15 mouse cellular contexts compared by ENCODE assay signal in genomic region chr2:36077160-36077761, GRCm38 (mm10). TPM values are rescaled to one million over a fixed set of nuclear protein-coding genes. Genes with fewer than 3 reads are reported as not detected.
DNase-seq lines count a peak whose midpoint lies in the region; ATAC-seq and TF ChIP-seq lines count a peak whose summit lies in the region.
"Had no signal": no experiment of that assay in that cellular context is flagged by ENCODE, and none has a peak within 500 bp of the region (broad histone marks: within the 10 kb centered on the region; RNA-seq: fewer than 3 reads in every experiment).

No protein-coding gene starts in this region.

- intact Hi-C loops in heart, adult 2 months (cut with DNase I), result no loop called here
- intact Hi-C loops in gastrocnemius, adult 2 months (cut with DNase I), result no loop called here

- DNase-seq in hindbrain, embryonic 11.5 days (ENCODE audit: low spot score), result peak; percentile 25
- DNase-seq in hindbrain, embryonic 10.5 days (ENCODE audit: low spot score), result no peak
- DNase-seq in embryonic facial prominence, embryonic 10.5 days (ENCODE audit: low spot score), result no peak
- no peak for DNase-seq in hindbrain, embryonic 14.5 days (ENCODE audit: low spot score)
- no peak for DNase-seq in heart, adult 2 months
- no peak for DNase-seq in layer of hippocampus, postnatal 36 days
- DNase-seq in gastrocnemius, adult 2 months, result no peak
- DNase-seq: adrenal gland, postnatal 25 days; cerebellum, adult 8-10 months; gastrocnemius, postnatal 36 days; lung, postnatal 4 days; thymus, postnatal 14 days had no signal

- H3K9me3 ChIP-seq in hindbrain, embryonic 11.5 days (ENCODE audit: control insufficient read depth, low read length), result no peaks in the 10 kb centered on the region
- no peaks in the 10 kb centered on the region for H3K9me3 ChIP-seq in hindbrain, embryonic 10.5 days
- no peaks in the 10 kb centered on the region for H3K9me3 ChIP-seq in embryonic facial prominence, embryonic 10.5 days
- H3K9me3 ChIP-seq in hindbrain, embryonic 14.5 days (ENCODE audit: control insufficient read depth, low read length), result no peaks in the 10 kb centered on the region
- H3K9me3 ChIP-seq in midbrain, embryonic 16.5 days (replicated peaks; ENCODE audit: control insufficient read depth, low read length, poor library complexity, severe bottlenecking), result no peaks in the 10 kb centered on the region

- TF ChIP-seq EP300 in heart, adult 2 months (IDR thresholded peaks at IDR 0.05; ENCODE audit: insufficient read depth, low read depth, low read length), result no peak

- H3K4me2 ChIP-seq in hindbrain, embryonic 11.5 days (replicated peaks; ENCODE audit: low read depth, low read length), result peak overlapping the region; percentile 19
- H3K4me2 ChIP-seq in hindbrain, embryonic 14.5 days (replicated peaks), result peak overlapping the region; percentile 44
- peak overlapping the region; percentile 47 for H3K4me2 ChIP-seq in midbrain, embryonic 16.5 days (ENCODE audit: low read length)

- no peak for TF ChIP-seq POLR2A in heart, adult 2 months (IDR thresholded peaks at IDR 0.05; ENCODE audit: insufficient read depth, low read depth, low read length)

- peak; percentile 72 for ATAC-seq in hindbrain, embryonic 11.5 days (ENCODE audit: low FRiP score)
- peak; percentile 48; the same call in 1 of the 2 replicates for ATAC-seq in hindbrain, embryonic 14.5 days (ENCODE audit: low FRiP score)
- ATAC-seq in midbrain, embryonic 16.5 days, result peak; percentile 69

- 0 out of 2 replicates have a peak overlapping the region, but pooled peaks have one; percentile 10 for H3K27ac ChIP-seq in hindbrain, embryonic 11.5 days (ENCODE audit: low read depth, low read length)
- no peak overlapping the region for H3K27ac ChIP-seq in hindbrain, embryonic 10.5 days
- no peak overlapping the region; the same call in 1 of the 2 replicates for H3K27ac ChIP-seq in embryonic facial prominence, embryonic 10.5 days (replicated peaks)
- H3K27ac ChIP-seq in hindbrain, embryonic 14.5 days, result no peak overlapping the region
- no peak overlapping the region for H3K27ac ChIP-seq in midbrain, embryonic 16.5 days (ENCODE audit: low read length)
- H3K27ac ChIP-seq in heart, adult 2 months, result no peak overlapping the region
- H3K27ac ChIP-seq in gastrocnemius, adult 2 months, result no peak overlapping the region

- H3K9ac ChIP-seq in hindbrain, embryonic 11.5 days (ENCODE audit: low read depth, low read length), result no peak overlapping the region
- peak overlapping the region; percentile 42 for H3K9ac ChIP-seq in hindbrain, embryonic 14.5 days
- H3K9ac ChIP-seq in midbrain, embryonic 16.5 days (ENCODE audit: low read depth, low read length), result peak overlapping the region; percentile 43
- H3K9ac ChIP-seq in heart, adult 2 months (ENCODE audit: low read depth, low read length), result no peak overlapping the region

- H3K4me3 ChIP-seq in hindbrain, embryonic 11.5 days (ENCODE audit: low read depth, low read length), result no peak overlapping the region
- H3K4me3 ChIP-seq in hindbrain, embryonic 10.5 days, result no peak overlapping the region
- peak overlapping the region; percentile 38; the same call in 1 of the 2 replicates for H3K4me3 ChIP-seq in embryonic facial prominence, embryonic 10.5 days
- no peak overlapping the region for H3K4me3 ChIP-seq in hindbrain, embryonic 14.5 days (replicated peaks; ENCODE audit: low read length)
- peak overlapping the region; percentile 11 for H3K4me3 ChIP-seq in midbrain, embryonic 16.5 days (ENCODE audit: low read depth, low read length)
- H3K4me3 ChIP-seq in heart, adult 2 months, result no peak overlapping the region
- no peak overlapping the region for H3K4me3 ChIP-seq in gastrocnemius, adult 2 months

- H3K79me2 ChIP-seq in heart, adult 2 months (replicated peaks; ENCODE audit: control insufficient read depth, insufficient read depth, low read length), result no peaks in the 10 kb centered on the region

- no peaks in the 10 kb centered on the region for H3K36me3 ChIP-seq in hindbrain, embryonic 11.5 days (ENCODE audit: control insufficient read depth, insufficient read depth, low read length)
- no peaks in the 10 kb centered on the region for H3K36me3 ChIP-seq in hindbrain, embryonic 10.5 days
- H3K36me3 ChIP-seq in embryonic facial prominence, embryonic 10.5 days (replicated peaks), result no peaks in the 10 kb centered on the region
- H3K36me3 ChIP-seq in hindbrain, embryonic 14.5 days (replicated peaks; ENCODE audit: control insufficient read depth, insufficient read depth), result no peaks in the 10 kb centered on the region
- no peaks in the 10 kb centered on the region for H3K36me3 ChIP-seq in midbrain, embryonic 16.5 days (ENCODE audit: control insufficient read depth, insufficient read depth, low read length)
- no peaks in the 10 kb centered on the region for H3K36me3 ChIP-seq in heart, adult 2 months (ENCODE audit: control insufficient read depth, insufficient read depth, low read length)

- WGBS in hindbrain, embryonic 11.5 days, result 15% methylated on average over 11 of the region's 11 CpGs
- WGBS in hindbrain, embryonic 10.5 days, result 29% methylated on average over 11 of the region's 11 CpGs
- whole genome bisulfite sequencing in embryonic facial prominence, embryonic 10.5 days, result 20% methylated on average over 11 of the region's 11 CpGs
- WGBS in hindbrain, embryonic 14.5 days, result 13% methylated on average over 11 of the region's 11 CpGs
- 19% methylated on average over 11 of the region's 11 CpGs for WGBS in midbrain, embryonic 16.5 days
- WGBS in heart, adult 2 months, result 41% methylated on average over 11 of the region's 11 CpGs

- no peaks in the 10 kb centered on the region for H3K4me1 ChIP-seq in hindbrain, embryonic 11.5 days (replicated peaks; ENCODE audit: control insufficient read depth, insufficient read depth, low read length)
- peaks cover 27% of the 10 kb centered on the region for H3K4me1 ChIP-seq in hindbrain, embryonic 10.5 days (replicated peaks)
- H3K4me1 ChIP-seq in embryonic facial prominence, embryonic 10.5 days, result peaks cover 43% of the 10 kb centered on the region
- H3K4me1 ChIP-seq in hindbrain, embryonic 14.5 days (replicated peaks; ENCODE audit: control insufficient read depth, insufficient read depth, low read length), result peaks cover 11% of the 10 kb centered on the region; the same call in 1 of the 2 replicates
- peaks cover 2% of the 10 kb centered on the region; the same call in 1 of the 2 replicates for H3K4me1 ChIP-seq in midbrain, embryonic 16.5 days (ENCODE audit: control insufficient read depth, insufficient read depth, low read length)
- H3K4me1 ChIP-seq in heart, adult 2 months (ENCODE audit: control insufficient read depth, insufficient read depth, low read length), result peaks cover 5% of the 10 kb centered on the region

- no peaks in the 10 kb centered on the region for H3K27me3 ChIP-seq in hindbrain, embryonic 11.5 days (ENCODE audit: control insufficient read depth, insufficient read depth, low read length)
- 0 out of 2 replicates have a peak, but pooled peaks cover 8% of the 10 kb centered on the region for H3K27me3 ChIP-seq in hindbrain, embryonic 10.5 days (ENCODE audit: insufficient read depth, poor library complexity, severe bottlenecking)
- peaks cover 31% of the 10 kb centered on the region for H3K27me3 ChIP-seq in embryonic facial prominence, embryonic 10.5 days (replicated peaks; ENCODE audit: low read depth, poor library complexity, severe bottlenecking)
- H3K27me3 ChIP-seq in hindbrain, embryonic 14.5 days (ENCODE audit: control insufficient read depth, insufficient read depth, low read length), result 0 out of 2 replicates have a peak, but pooled peaks cover 4% of the 10 kb centered on the region
- no peaks in the 10 kb centered on the region for H3K27me3 ChIP-seq in midbrain, embryonic 16.5 days (ENCODE audit: control insufficient read depth, insufficient read depth, low read depth, low read length)
- H3K27me3 ChIP-seq in heart, adult 2 months (ENCODE audit: control insufficient read depth, insufficient read depth, low read length), result no peaks in the 10 kb centered on the region

- no peak for TF ChIP-seq CTCF in heart, adult 2 months (IDR thresholded peaks at IDR 0.05)
- TF ChIP-seq CTCF in gastrocnemius, adult 2 months (IDR thresholded peaks at IDR 0.05), result no peak

RNA-seq across cellular contexts. Expression of gene Lhx6, which starts 27.9 kb away (rescaled TPM):
- polyA plus RNA-seq in hindbrain, embryonic 11.5 days (2014; fragmentation: Nextera tagmentation; extraction: Ambion mirVana), result 0.93 and 1.3 TPM in 2 replicates
- polyA plus RNA-seq in hindbrain, embryonic 10.5 days (2016; fragmentation: Nextera tagmentation; extraction: Ambion mirVana), result 0.84 and 2.0 TPM in 2 replicates
- polyA plus RNA-seq in embryonic facial prominence, embryonic 10.5 days (2016; fragmentation: Nextera tagmentation; extraction: Ambion mirVana), result 13.5 and 16.1 TPM in 2 replicates
- polyA plus RNA-seq in hindbrain, embryonic 14.5 days (2014; fragmentation: Nextera tagmentation; extraction: Ambion mirVana), result 0.90 and 1.2 TPM in 2 replicates
- polyA plus RNA-seq in midbrain, embryonic 16.5 days (2015; fragmentation: Nextera tagmentation; extraction: Ambion mirVana), result 4.1 and 5.8 TPM in 2 replicates
- 1 to 10 TPM; 2.0 to 4.7 TPM for total RNA-seq in heart, adult 2 months (2021)
- polyA plus RNA-seq in heart, adult 2 months (2012; rRNA removed), result 2.7 and 3.2 TPM in 2 replicates
- 10 to 100 TPM; 16.3 to 17.3 TPM for total RNA-seq in layer of hippocampus, postnatal 36 days (2021)
- total RNA-seq in gastrocnemius, adult 2 months (2021), result 1 to 10 TPM; 1.6 to 2.6 TPM

RNA-seq across cellular contexts. Expression of gene Morn5, which starts 28.0 kb away (rescaled TPM):
- 3.6 and 4.0 TPM in 2 replicates for polyA plus RNA-seq in hindbrain, embryonic 11.5 days (2014; fragmentation: Nextera tagmentation; extraction: Ambion mirVana)
- 1.3 and 4.0 TPM in 2 replicates for polyA plus RNA-seq in hindbrain, embryonic 10.5 days (2016; fragmentation: Nextera tagmentation; extraction: Ambion mirVana)
- 0.29 and 0.74 TPM in 2 replicates for polyA plus RNA-seq in embryonic facial prominence, embryonic 10.5 days (2016; fragmentation: Nextera tagmentation; extraction: Ambion mirVana)
- polyA plus RNA-seq in hindbrain, embryonic 14.5 days (2014; fragmentation: Nextera tagmentation; extraction: Ambion mirVana), result 3.1 and 4.2 TPM in 2 replicates
- polyA plus RNA-seq in midbrain, embryonic 16.5 days (2015; fragmentation: Nextera tagmentation; extraction: Ambion mirVana), result 2.9 and 3.5 TPM in 2 replicates
- total RNA-seq in heart, adult 2 months (2021), result not detected
- polyA plus RNA-seq in heart, adult 2 months (2012; rRNA removed), result 0.61 and 0.73 TPM in 2 replicates
- 1 to 10 TPM; 1.3 to 1.7 TPM for total RNA-seq in layer of hippocampus, postnatal 36 days (2021)
- not detected for total RNA-seq in gastrocnemius, adult 2 months (2021)
- total RNA-seq: adrenal gland, postnatal 25 days; gastrocnemius, postnatal 36 days; heart, postnatal 25 days had no signal
- polyA plus RNA-seq: small intestine, adult 2 months had no signal

RNA-seq across cellular contexts. Expression of gene Ndufa8, which starts 28.1 kb away (rescaled TPM):
- polyA plus RNA-seq in hindbrain, embryonic 11.5 days (2014; fragmentation: Nextera tagmentation; extraction: Ambion mirVana), result 196 and 198 TPM in 2 replicates
- 202 and 224 TPM in 2 replicates for polyA plus RNA-seq in hindbrain, embryonic 10.5 days (2016; fragmentation: Nextera tagmentation; extraction: Ambion mirVana)
- 203 and 215 TPM in 2 replicates for polyA plus RNA-seq in embryonic facial prominence, embryonic 10.5 days (2016; fragmentation: Nextera tagmentation; extraction: Ambion mirVana)
- 324 and 335 TPM in 2 replicates for polyA plus RNA-seq in hindbrain, embryonic 14.5 days (2014; fragmentation: Nextera tagmentation; extraction: Ambion mirVana)
- polyA plus RNA-seq in midbrain, embryonic 16.5 days (2015; fragmentation: Nextera tagmentation; extraction: Ambion mirVana), result 293 and 307 TPM in 2 replicates
- total RNA-seq in heart, adult 2 months (2021), result 100 to 1,000 TPM; 605 to 690 TPM
- 406 and 431 TPM in 2 replicates for polyA plus RNA-seq in heart, adult 2 months (2012; rRNA removed)
- total RNA-seq in layer of hippocampus, postnatal 36 days (2021), result 100 to 1,000 TPM; 174 to 197 TPM
- total RNA-seq in gastrocnemius, adult 2 months (2021), result 100 to 1,000 TPM; 298 to 413 TPM

RNA-seq across cellular contexts. Expression of gene Mrrf, which starts 58.9 kb away (rescaled TPM):
- 29.7 and 35.9 TPM in 2 replicates for polyA plus RNA-seq in hindbrain, embryonic 11.5 days (2014; fragmentation: Nextera tagmentation; extraction: Ambion mirVana)
- polyA plus RNA-seq in hindbrain, embryonic 10.5 days (2016; fragmentation: Nextera tagmentation; extraction: Ambion mirVana), result 24.7 and 25.9 TPM in 2 replicates
- polyA plus RNA-seq in embryonic facial prominence, embryonic 10.5 days (2016; fragmentation: Nextera tagmentation; extraction: Ambion mirVana), result 30.6 and 34.1 TPM in 2 replicates
- polyA plus RNA-seq in hindbrain, embryonic 14.5 days (2014; fragmentation: Nextera tagmentation; extraction: Ambion mirVana), result 30.8 and 33.3 TPM in 2 replicates
- polyA plus RNA-seq in midbrain, embryonic 16.5 days (2015; fragmentation: Nextera tagmentation; extraction: Ambion mirVana), result 24.7 and 27.3 TPM in 2 replicates
- total RNA-seq in heart, adult 2 months (2021), result 10 to 100 TPM; 36.2 to 46.8 TPM
- 70.1 and 71.7 TPM in 2 replicates for polyA plus RNA-seq in heart, adult 2 months (2012; rRNA removed)
- 10 to 100 TPM; 14.7 to 14.9 TPM for total RNA-seq in layer of hippocampus, postnatal 36 days (2021)
- total RNA-seq in gastrocnemius, adult 2 months (2021), result 10 to 100 TPM; 15.8 to 16.7 TPM

RNA-seq across cellular contexts. Expression of gene Rbm18, which starts 59.3 kb away (rescaled TPM):
- 121 and 131 TPM in 2 replicates for polyA plus RNA-seq in hindbrain, embryonic 11.5 days (2014; fragmentation: Nextera tagmentation; extraction: Ambion mirVana)
- polyA plus RNA-seq in hindbrain, embryonic 10.5 days (2016; fragmentation: Nextera tagmentation; extraction: Ambion mirVana), result 88.2 and 98.7 TPM in 2 replicates
- 83.8 and 88.6 TPM in 2 replicates for polyA plus RNA-seq in embryonic facial prominence, embryonic 10.5 days (2016; fragmentation: Nextera tagmentation; extraction: Ambion mirVana)
- 130 and 137 TPM in 2 replicates for polyA plus RNA-seq in hindbrain, embryonic 14.5 days (2014; fragmentation: Nextera tagmentation; extraction: Ambion mirVana)
- 131 and 142 TPM in 2 replicates for polyA plus RNA-seq in midbrain, embryonic 16.5 days (2015; fragmentation: Nextera tagmentation; extraction: Ambion mirVana)
- total RNA-seq in heart, adult 2 months (2021), result 10 to 100 TPM; 31.7 to 33.9 TPM
- 15.4 and 33.0 TPM in 2 replicates for polyA plus RNA-seq in heart, adult 2 months (2012; rRNA removed)
- total RNA-seq in layer of hippocampus, postnatal 36 days (2021), result 10 to 100 TPM; 50.6 to 53.2 TPM
- 10 to 100 TPM; 31.9 to 33.5 TPM for total RNA-seq in gastrocnemius, adult 2 months (2021)

Comparison
In these comparisons a context has a peak if more than half of its experiments do, and no peak if none do; other contexts are left out.
1. H3K9ac ChIP-seq: peak in hindbrain, embryonic 14.5 days (single experiment) and midbrain, embryonic 16.5 days (single experiment); none in hindbrain, embryonic 11.5 days (single experiment) and heart, adult 2 months (single experiment).
2. H3K4me3 ChIP-seq: peak in embryonic facial prominence, embryonic 10.5 days (single experiment) and midbrain, embryonic 16.5 days (single experiment); none in hindbrain, embryonic 11.5 days (single experiment), hindbrain, embryonic 10.5 days (single experiment), hindbrain, embryonic 14.5 days (single experiment), heart, adult 2 months (single experiment) and gastrocnemius, adult 2 months (single experiment).
3. Peak in every context shown above with its lines, with median percentiles within 50 percentile points of each other: ATAC-seq and H3K4me2 ChIP-seq.